Mouse (Mus musculus) hindbrain, postnatal 0 days (tissue): Measurements from ENCODE around the gene Hacd3. TPM values are rescaled to one million over a fixed set of nuclear protein-coding genes. Genes with fewer than 3 reads are reported as not detected.
A peak's percentile ranks its signal among the peaks of the same experiment; 100 is the strongest.
"Not testable (repeated sequence)": the region's sequence is repeated elsewhere in the genome, so short reads cannot be mapped to it uniquely, and the experiment has no call there.

Source experiments
- ATAC-seq: fragments of 200-750 bp; cut with Nextera tagmentation; 2 replicates; pipeline ENCODE4 v1.8.0; 2017; ENCODE audit warnings: mild to moderate bottlenecking, moderate TSS enrichment, moderate library complexity
- DNase-seq: peaks from one replicate; pipeline ENCODE4 v3.0.0-alpha.2; 2015; ENCODE audit warnings: low spot score
- H3K27ac ChIP-seq: fragments of 300-500 bp; sonication (generic); 2 replicates; pipeline ENCODE4 v1.5.1; 2014; ENCODE audit warnings: mild to moderate bottlenecking
- H3K27me3 ChIP-seq: fragments of 300-500 bp; sonication (generic); 2 replicates; pipeline ENCODE4 v1.6.1; 2014; ENCODE audit warnings: low read length, mixed read lengths; ENCODE audit not compliant: insufficient read depth
- H3K36me3 ChIP-seq: fragments of 300-500 bp; sonication (generic); 2 replicates; pipeline ENCODE4 v1.6.1; 2014; ENCODE audit warnings: low read length, mixed read lengths; ENCODE audit not compliant: insufficient read depth
- H3K4me1 ChIP-seq: fragments of 300-500 bp; sonication (generic); 2 replicates; pipeline ENCODE4 v1.6.1; 2014; ENCODE audit warnings: antibody characterized with exemption, low read length, mixed read lengths; ENCODE audit not compliant: insufficient read depth
- H3K4me2 ChIP-seq: fragments of 300-500 bp; sonication (generic); 2 replicates; pipeline ENCODE4 v1.6.1; 2014; ENCODE audit warnings: low read depth, mild to moderate bottlenecking, low read length, moderate library complexity, mixed read lengths
- H3K4me3 ChIP-seq: fragments of 300-500 bp; sonication (generic); 2 replicates; pipeline ENCODE4 v1.5.1; 2014; ENCODE audit warnings: low read length
- H3K9ac ChIP-seq: fragments of 300-500 bp; sonication (generic); replicated peaks from 2 replicates; pipeline ENCODE4 v1.6.1; 2014; ENCODE audit warnings: mild to moderate bottlenecking, low read length, moderate library complexity, mixed read lengths
- H3K9me3 ChIP-seq: fragments of 300-500 bp; sonication (generic); 2 replicates; pipeline ENCODE4 v1.6.1; 2016; ENCODE audit warnings: low read length, mixed read lengths
- CTCF ChIP-seq: IDR thresholded peaks from 2 replicates; pipeline ENCODE4 v1.5.1; 2016; ENCODE audit warnings: antibody characterized with exemption, control low read depth, low read depth
- WGBS: fragments of 180-500 bp; shearing (Covaris S2); extraction: QIAGEN DNeasy Blood & Tissue Kit; methylation state at CpG from one replicate; pipeline ENCODE4 v1.1.7; 2014; 5-methylcytosine and 5-hydroxymethylcytosine counted together
- polyA plus RNA-seq: library from polyadenylated mRNA; unstranded; fragments of >200 nt; fragmentation: Nextera tagmentation; extraction: Ambion mirVana; gene quantifications from 2 replicates; pipeline ENCODE4 v1.2.1, GENCODE M21; 2015
- total RNA-seq: library from RNA; depleted of rRNA; stranded (reverse); fragments of >200 nt; gene quantifications from 2 replicates; pipeline ENCODE4 v1.2.3, GENCODE M21; 2014

Gene Hacd3
- total and polyA plus RNA-seq, 2 experiments from 2014 or later: 193 to 204 TPM

DNA sequence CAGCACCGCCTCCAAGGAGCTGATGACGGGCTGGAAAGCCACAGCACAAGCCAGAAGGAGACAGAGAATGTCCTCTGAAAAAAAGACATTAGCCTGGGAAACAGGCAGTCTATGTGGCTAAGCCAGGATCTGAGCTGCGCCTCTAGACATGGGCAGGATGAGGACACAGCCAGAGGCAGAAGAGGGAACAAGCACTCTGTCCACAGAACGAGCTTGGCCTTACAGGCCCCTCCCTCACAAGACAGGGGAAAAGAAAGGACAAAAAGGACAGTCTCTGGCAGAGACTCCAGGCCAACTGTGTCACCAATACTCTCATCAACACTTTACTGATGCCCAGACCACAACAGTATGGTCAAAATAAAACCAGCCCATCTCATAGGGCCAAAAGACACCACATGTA is 20.0 kb downstream of the Hacd3 start:
- H3K27ac ChIP-seq: peak overlapping the region; percentile 6; the same call in 1 of the 2 replicates
- no peak for TF ChIP-seq CTCF
- DNase-seq (no peak), ATAC-seq (no peak)
- H3K27me3 ChIP-seq: no peaks in the 10 kb centered on the region
- H3K9ac ChIP-seq: no peak overlapping the region
- no peak overlapping the region for H3K4me3 ChIP-seq
- no peaks in the 10 kb centered on the region for H3K9me3 ChIP-seq
- H3K36me3 ChIP-seq: peaks cover 44% of the 10 kb centered on the region
- H3K4me2 ChIP-seq: no peak overlapping the region
- 61% methylated on average over 4 of the region's 4 CpGs for WGBS
- no peaks in the 10 kb centered on the region for H3K4me1 ChIP-seq

DNA sequence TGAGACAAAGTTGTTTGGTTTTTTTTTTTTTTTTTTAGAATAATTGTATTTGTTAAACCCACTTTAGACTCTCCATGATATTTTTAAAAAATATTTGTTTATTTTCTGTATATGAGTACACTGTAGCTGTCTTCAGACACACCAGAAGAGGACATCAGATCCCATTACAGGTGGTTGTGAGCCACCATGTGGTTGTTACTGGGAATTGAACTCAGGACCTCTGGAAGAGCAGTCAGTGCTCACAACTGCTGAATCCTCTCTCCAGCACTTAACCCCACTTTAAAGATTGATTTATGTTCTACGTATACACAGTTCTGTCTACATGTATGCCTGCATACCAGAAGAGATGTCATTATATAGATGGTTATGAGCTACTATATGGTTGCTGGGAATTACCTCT is 26.0 kb downstream of the Hacd3 start:
- not testable (repeated sequence) for H3K4me1 ChIP-seq, H3K9me3 ChIP-seq, H3K27ac ChIP-seq, H3K4me3 ChIP-seq, H3K27me3 ChIP-seq, DNase-seq, ATAC-seq, H3K4me2 ChIP-seq, H3K9ac ChIP-seq
- peak; percentile 30; the same call in 1 of the 2 replicates for TF ChIP-seq CTCF
- WGBS: 100% methylated on average over 1 of the region's 1 CpGs
- peaks cover 38% of the 10 kb centered on the region for H3K36me3 ChIP-seq

GRCm38 (mm10) chr9:64990291-64990690 is 31.2 kb downstream of the Hacd3 start:
- TF ChIP-seq CTCF: no peak
- Histone ChIP-seq H3K4me2 (no peak overlapping the region), H3K36me3 (peaks cover 67% of the 10 kb centered on the region), H3K4me3 (no peak overlapping the region), H3K27me3 (no peaks in the 10 kb centered on the region), H3K9ac (no peak overlapping the region), H3K4me1 (no peaks in the 10 kb centered on the region), H3K27ac (no peak overlapping the region), H3K9me3 (no peaks in the 10 kb centered on the region)
- WGBS: 90% methylated on average over 7 of the region's 7 CpGs
- DNase-seq (no peak), ATAC-seq (no peak)

GRCm38 (mm10) chr9:64988443-64988842 is 33.0 kb downstream of the Hacd3 start:
- no peak overlapping the region for H3K9ac ChIP-seq
- ATAC-seq (no peak), DNase-seq (no peak)
- H3K4me1 ChIP-seq: no peaks in the 10 kb centered on the region
- H3K36me3 ChIP-seq: peaks cover 74% of the 10 kb centered on the region
- H3K9me3 ChIP-seq: no peaks in the 10 kb centered on the region
- 93% methylated on average over 6 of the region's 6 CpGs for WGBS
- H3K4me3 ChIP-seq: no peak overlapping the region
- TF ChIP-seq CTCF: no peak
- no peaks in the 10 kb centered on the region for H3K27me3 ChIP-seq
- H3K27ac ChIP-seq: no peak overlapping the region
- no peak overlapping the region for H3K4me2 ChIP-seq

GRCm38 (mm10) chr9:64987651-64988050 is 33.8 kb downstream of the Hacd3 start:
- no peak for TF ChIP-seq CTCF
- no peak overlapping the region for H3K4me3 ChIP-seq
- ATAC-seq: no peak
- H3K9me3 ChIP-seq: no peaks in the 10 kb centered on the region
- 94% methylated on average over 2 of the region's 2 CpGs for WGBS
- peaks cover 73% of the 10 kb centered on the region for H3K36me3 ChIP-seq
- no peaks in the 10 kb centered on the region for H3K27me3 ChIP-seq
- H3K4me1 ChIP-seq: no peaks in the 10 kb centered on the region
- no peak for DNase-seq
- no peak overlapping the region for H3K27ac ChIP-seq
- H3K9ac ChIP-seq: no peak overlapping the region
- H3K4me2 ChIP-seq: no peak overlapping the region

GRCm38 (mm10) chr9:64985807-64986206 is 35.7 kb downstream of the Hacd3 start:
- Histone ChIP-seq H3K36me3 (peaks cover 72% of the 10 kb centered on the region), H3K27ac (no peak overlapping the region), H3K4me3 (no peak overlapping the region), H3K4me2 (no peak overlapping the region), H3K4me1 (no peaks in the 10 kb centered on the region), H3K9ac (no peak overlapping the region), H3K9me3 (no peaks in the 10 kb centered on the region), H3K27me3 (no peaks in the 10 kb centered on the region)
- 89% methylated on average over 9 of the region's 9 CpGs for WGBS
- TF ChIP-seq CTCF: no peak
- ATAC-seq (no peak), DNase-seq (no peak)

- no peak overlapping the region for H3K27ac ChIP-seq
- ATAC-seq: no peak
- no peak overlapping the region for H3K4me2 ChIP-seq
- H3K9me3 ChIP-seq: no peaks in the 10 kb centered on the region
- no peak for DNase-seq
- H3K27me3 ChIP-seq: no peaks in the 10 kb centered on the region
- no peak overlapping the region for H3K4me3 ChIP-seq
- H3K36me3 ChIP-seq: peaks cover 72% of the 10 kb centered on the region
- no peak for TF ChIP-seq CTCF
- H3K4me1 ChIP-seq: no peaks in the 10 kb centered on the region
- no peak overlapping the region for H3K9ac ChIP-seq
- WGBS: 80% methylated on average over 8 of the region's 8 CpGs
Measured at GRCm38 (mm10) chr9:64985037-64985794, 36.3 kb downstream of the Hacd3 start.
